Mouse (Mus musculus): ENCODE results near the gene 1810013L24Rik.
"Not testable (repeated sequence)": the region's sequence is repeated elsewhere in the genome, so short reads cannot be mapped to it uniquely, and the experiment has no call there.

The 1810013L24Rik gene

DNA sequence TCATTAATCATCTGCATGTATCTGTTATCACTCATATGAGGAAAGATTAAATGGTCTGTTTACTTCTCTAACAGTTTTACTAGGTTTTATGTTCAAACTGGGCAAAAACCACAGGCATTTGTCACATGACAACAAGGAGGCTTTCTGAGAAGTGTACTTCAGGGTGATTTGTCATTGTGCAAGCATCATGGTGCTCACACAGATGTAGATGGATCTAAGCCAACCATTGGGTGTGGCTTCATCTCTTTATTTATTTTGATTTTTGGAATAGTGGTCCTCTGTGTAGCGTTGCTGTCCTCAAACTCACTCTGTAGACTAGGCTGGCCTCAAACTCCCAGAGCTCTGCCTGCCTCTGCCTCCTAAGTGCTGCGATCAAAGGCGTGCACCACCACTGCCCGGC is 65.4 kb downstream of the 1810013L24Rik start:
- CTCF ChIA-PET = no interaction called here

DNA sequence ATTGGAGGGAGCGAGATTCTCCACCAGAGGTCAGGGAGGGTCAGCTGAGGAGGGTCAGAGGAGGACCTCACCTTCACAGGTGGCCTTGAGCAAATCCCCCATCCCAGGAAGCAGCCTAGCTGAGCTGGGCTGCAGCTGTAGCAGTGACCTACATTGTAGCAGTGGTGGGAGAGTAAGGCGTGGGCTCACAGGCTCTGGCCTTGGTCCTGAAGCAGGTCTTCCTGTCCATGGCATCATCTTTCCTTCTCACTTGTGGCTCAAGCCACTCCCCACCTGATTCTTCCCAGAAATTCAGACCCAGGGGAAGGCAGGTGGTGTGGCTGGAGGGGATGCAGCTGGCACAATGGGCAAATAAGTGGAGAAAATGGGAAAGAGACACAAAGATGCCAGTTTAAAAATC is 76.2 kb downstream of the 1810013L24Rik start:
- CTCF ChIA-PET = not testable (repeated sequence)
